Comparison of ENCODE assay signal across 28 mouse cellular contexts in the genomic region with DNA sequence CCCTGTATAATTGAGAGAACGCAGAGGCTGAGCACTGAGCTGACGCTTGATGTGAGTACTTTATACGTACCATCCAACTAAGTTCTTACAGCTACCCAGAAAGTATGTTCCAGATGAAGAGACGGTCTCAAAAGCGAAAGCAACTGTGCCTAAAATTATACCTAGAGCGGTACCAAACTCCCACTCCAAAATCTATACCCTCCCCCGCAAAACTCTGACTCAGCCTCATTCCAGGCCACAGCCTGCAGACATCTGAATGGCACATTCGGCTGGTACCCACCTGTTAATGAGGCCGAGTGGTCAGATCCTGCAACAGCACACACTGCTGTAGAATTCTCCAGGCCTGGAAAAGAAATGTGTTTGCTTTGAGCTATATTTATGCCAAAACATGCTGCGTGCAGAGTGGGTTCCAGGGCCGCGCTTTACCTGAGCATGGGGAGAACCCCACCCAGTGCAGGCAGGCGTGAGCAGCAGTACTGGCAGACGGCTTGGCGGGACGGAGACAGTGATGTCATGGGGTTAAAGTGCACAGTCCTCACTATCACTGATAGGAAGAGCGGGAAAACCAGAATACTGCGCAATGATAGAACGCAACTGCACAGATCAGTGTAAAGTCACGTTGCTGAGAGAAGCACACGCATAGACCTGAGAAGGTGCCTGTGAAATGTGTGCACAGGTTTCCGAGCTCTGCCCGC. TPM values are rescaled to one million over a fixed set of nuclear protein-coding genes. Genes with fewer than 3 reads are reported as not detected.
DNase-seq lines count a peak whose midpoint lies in the region; ATAC-seq and TF ChIP-seq lines count a peak whose summit lies in the region.
"Had no signal": no experiment of that assay in that cellular context is flagged by ENCODE, and none has a peak within 500 bp of the region (broad histone marks: within the 10 kb centered on the region; RNA-seq: fewer than 3 reads in every experiment).

No protein-coding gene starts in this region.

- H3K4me1 ChIP-seq in E14TG2a.4 (replicated peaks; ENCODE audit: low read depth, low read length), result peaks cover 15% of the 10 kb centered on the region
- peaks cover 5% of the 10 kb centered on the region; the same call in 1 of the 2 replicates for H3K4me1 ChIP-seq in liver, postnatal 0 days (ENCODE audit: insufficient read depth)
- H3K4me1 ChIP-seq: embryonic facial prominence, embryonic 12.5 days; hindbrain, embryonic 15.5 days; stomach, embryonic 15.5 days had no signal

- DNase-seq in frontal cortex, postnatal 10 days (ENCODE audit: low spot score in 2 of 2), result no peak
- peak; percentile 49 to 57 for DNase-seq in left cerebral cortex, adult 2 months (ENCODE audit: extremely low spot score in 1 of 2, low spot score in 2 of 2)
- DNase-seq in left cerebral cortex, postnatal 4 days, result no peak
- peak; percentile 61 to 71 for DNase-seq in left cerebral cortex, postnatal 36 days (ENCODE audit: low spot score in 2 of 2)
- no peak for DNase-seq in lung, postnatal 4 days
- DNase-seq in liver, postnatal 0 days, result no peak
- DNase-seq: adrenal gland, postnatal 36 days; cerebellum, adult 2 months; gastrocnemius, postnatal 14 days; heart, adult 18-20 months; heart, postnatal 4 days; kidney, adult 11 months; liver; lung, adult 18-20 months; lung, postnatal 14 days had no signal

- peak; percentile 83 for ATAC-seq in frontal cortex, adult (ENCODE audit: low TSS enrichment)
- no peak for ATAC-seq in liver, postnatal 0 days
- ATAC-seq: forebrain, embryonic 14.5 days; midbrain, embryonic 16.5 days had no signal

- intact Hi-C loops in left cerebral cortex, adult 2 months (cut with DNase I), result no loop called here
- intact Hi-C loops in left cerebral cortex, postnatal 4 days (cut with DNase I), result no loop called here
- intact Hi-C loops in left cerebral cortex, postnatal 36 days (cut with DNase I), result no loop called here

- WGBS in liver, postnatal 0 days (ENCODE audit: insufficient replicate concordance), result 88% methylated on average over 23 of the region's 23 CpGs

- no peak overlapping the region for H3K4me3 ChIP-seq in left cerebral cortex, adult 2 months
- peak overlapping the region; percentile 24; the same call in 1 of the 2 replicates for H3K4me3 ChIP-seq in E14TG2a.4 (replicated peaks; ENCODE audit: low read length)
- no peak overlapping the region for H3K4me3 ChIP-seq in liver, postnatal 0 days (ENCODE audit: low read depth, low read length)
- H3K4me3 ChIP-seq: embryonic facial prominence, embryonic 12.5 days; heart, embryonic 13.5 days; hindbrain, embryonic 15.5 days; megakaryocyte, embryonic 14.5 days; stomach, embryonic 15.5 days had no signal

- TF ChIP-seq EP300 in liver, postnatal 0 days (IDR thresholded peaks at IDR 0.05; ENCODE audit: low read depth), result no peak

- peak overlapping the region; percentile 59 for H3K27ac ChIP-seq in left cerebral cortex, adult 2 months
- H3K27ac ChIP-seq in liver, postnatal 0 days (ENCODE audit: low read depth), result no peak overlapping the region
- H3K27ac ChIP-seq: embryonic facial prominence, embryonic 12.5 days; heart, embryonic 13.5 days; hindbrain, embryonic 15.5 days; stomach, embryonic 15.5 days had no signal

- H3K36me3 ChIP-seq in E14TG2a.4 (ENCODE audit: insufficient read depth, low read length), result 0 out of 2 replicates have a peak, but pooled peaks cover 4% of the 10 kb centered on the region
- peaks cover 7% of the 10 kb centered on the region; the same call in 1 of the 2 replicates for H3K36me3 ChIP-seq in liver, postnatal 0 days (replicated peaks; ENCODE audit: insufficient read depth, low read length)

- H3K9me3 ChIP-seq in E14TG2a.4 (ENCODE audit: low read length), result no peaks in the 10 kb centered on the region
- H3K9me3 ChIP-seq in liver, postnatal 0 days (ENCODE audit: low read length), result no peaks in the 10 kb centered on the region
- H3K9me3 ChIP-seq: embryonic facial prominence, embryonic 12.5 days; heart, embryonic 13.5 days; hindbrain, embryonic 15.5 days; megakaryocyte, embryonic 14.5 days; stomach, embryonic 15.5 days had no signal

- peaks cover 14% of the 10 kb centered on the region for H3K27me3 ChIP-seq in E14TG2a.4 (ENCODE audit: insufficient read depth, low read length)
- no peaks in the 10 kb centered on the region for H3K27me3 ChIP-seq in liver, postnatal 0 days (ENCODE audit: insufficient read depth, low read length)
- H3K27me3 ChIP-seq: CH12.LX; embryonic facial prominence, embryonic 12.5 days; heart, embryonic 13.5 days; hindbrain, embryonic 15.5 days; megakaryocyte, embryonic 14.5 days; stomach, embryonic 15.5 days had no signal

- TF ChIP-seq CTCF in left cerebral cortex, adult 2 months (IDR thresholded peaks at IDR 0.05), result no peak
- TF ChIP-seq CTCF in E14TG2a.4 (conservative IDR thresholded peaks at IDR 0.05; ENCODE audit: low read length), result no peak
- no peak for TF ChIP-seq CTCF in liver, postnatal 0 days (IDR thresholded peaks at IDR 0.05; ENCODE audit: low read depth)

- H3K9ac ChIP-seq in liver, postnatal 0 days (replicated peaks), result no peak overlapping the region
- H3K9ac ChIP-seq: embryonic facial prominence, embryonic 12.5 days; heart, embryonic 13.5 days; hindbrain, embryonic 15.5 days; stomach, embryonic 15.5 days had no signal

- no peak overlapping the region for H3K4me2 ChIP-seq in liver, postnatal 0 days (ENCODE audit: low read depth, low read length)
- H3K4me2 ChIP-seq: embryonic facial prominence, embryonic 12.5 days; heart, embryonic 13.5 days; hindbrain, embryonic 15.5 days; stomach, embryonic 15.5 days had no signal

RNA-seq across cellular contexts. Expression of gene Sergef, which starts 21.0 kb away (rescaled TPM):
- 10 to 100 TPM; 74.5 to 77.3 TPM for total RNA-seq in left cerebral cortex, adult 2 months (2021)
- total RNA-seq in left cerebral cortex, postnatal 4 days (2021), result 10 to 100 TPM; 62.2 to 69.4 TPM
- 10 to 100 TPM; 56.4 to 67.6 TPM for total RNA-seq in left cerebral cortex, postnatal 36 days (2021)
- polyA plus RNA-seq in liver, postnatal 0 days (2015; fragmentation: Nextera tagmentation; extraction: Ambion mirVana), result 3.8 and 4.3 TPM in 2 replicates

RNA-seq across cellular contexts. Expression of gene Tph1, which starts 53.8 kb away (rescaled TPM):
- not detected for total RNA-seq in left cerebral cortex, adult 2 months (2021)
- total RNA-seq in left cerebral cortex, postnatal 4 days (2021), result under 1 TPM; 0.64 to 0.74 TPM
- total RNA-seq in left cerebral cortex, postnatal 36 days (2021), result under 1 TPM in 1 of 2 experiments, not detected in 1; 0.42 TPM
- not detected in 2 replicates for polyA plus RNA-seq in liver, postnatal 0 days (2015; fragmentation: Nextera tagmentation; extraction: Ambion mirVana)
- total RNA-seq: common myeloid progenitor, adult 5-6 weeks; heart, adult 18-20 months; heart, postnatal 4 days; neutrophil, adult 5-6 weeks had no signal
- polyA plus RNA-seq: cerebellum, adult 2 months; heart, embryonic 13.5 days; spleen, adult 2 months had no signal

Comparison
In these comparisons a context has a peak if more than half of its experiments do, and no peak if none do; other contexts are left out.
1. DNase-seq: peak in left cerebral cortex, adult 2 months (2 of 2) and left cerebral cortex, postnatal 36 days (2 of 2); none in frontal cortex, postnatal 10 days (0 of 2), left cerebral cortex, postnatal 4 days (single experiment), lung, postnatal 4 days (0 of 2) and liver, postnatal 0 days (single experiment).